Mouse (Mus musculus) forebrain, embryonic 16.5 days (tissue): ENCODE measurements around the gene Lclat1. TPM values are rescaled to one million over a fixed set of nuclear protein-coding genes. Genes with fewer than 3 reads are reported as not detected.

Experiments used
- ATAC-seq: fragments of 200-750 bp; cut with Nextera tagmentation; 2 replicates; pipeline ENCODE4 v1.8.0; 2017; ENCODE audit warnings: mild to moderate bottlenecking, moderate library complexity
- H3K27ac ChIP-seq: fragments of 300-500 bp; sonication (generic); 2 replicates; pipeline ENCODE4 v1.5.1; 2014; ENCODE audit warnings: low read length, control low read depth
- H3K27me3 ChIP-seq: fragments of 300-500 bp; sonication (generic); replicated peaks from 2 replicates; pipeline ENCODE4 v1.6.1; 2014; ENCODE audit warnings: low read length; ENCODE audit not compliant: control insufficient read depth, insufficient read depth
- H3K36me3 ChIP-seq: fragments of 300-500 bp; sonication (generic); 2 replicates; pipeline ENCODE4 v1.6.1; 2014; ENCODE audit not compliant: control insufficient read depth, insufficient read depth
- H3K4me1 ChIP-seq: fragments of 300-500 bp; sonication (generic); replicated peaks from 2 replicates; pipeline ENCODE4 v1.6.1; 2014; ENCODE audit warnings: low read length; ENCODE audit not compliant: control insufficient read depth, insufficient read depth
- H3K4me2 ChIP-seq: fragments of 300-500 bp; sonication (generic); 2 replicates; pipeline ENCODE4 v1.6.1; 2014; ENCODE audit warnings: mild to moderate bottlenecking, low read length, control low read depth
- H3K4me3 ChIP-seq: fragments of 300-500 bp; sonication (generic); replicated peaks from 2 replicates; pipeline ENCODE4 v1.5.1; 2014; ENCODE audit warnings: mild to moderate bottlenecking, low read length, control low read depth
- H3K9ac ChIP-seq: fragments of 300-500 bp; sonication (generic); replicated peaks from 2 replicates; pipeline ENCODE4 v1.6.1; 2014; ENCODE audit warnings: low read depth, low read length, control low read depth
- H3K9me3 ChIP-seq: fragments of 300-500 bp; sonication (generic); 2 replicates; pipeline ENCODE4 v1.6.1; 2016; ENCODE audit warnings: low read length; ENCODE audit not compliant: control insufficient read depth
- WGBS: fragments of 180-500 bp; shearing (Covaris S2); extraction: QIAGEN DNeasy Blood & Tissue Kit; methylation state at CpG from one replicate; pipeline ENCODE4 v1.1.7; 2014; 5-methylcytosine and 5-hydroxymethylcytosine counted together
- polyA plus RNA-seq: library from polyadenylated mRNA; unstranded; fragments of >200 nt; fragmentation: Nextera tagmentation; extraction: Ambion mirVana; gene quantifications from 2 replicates; pipeline ENCODE4 v1.2.1, GENCODE M21; 2015

The Lclat1 gene
- polyA plus RNA-seq, 1 experiment from 2014 or later: 9.8 TPM

GRCm38 (mm10) chr17:73082506-73083196 is 25.1 kb upstream of the Lclat1 start:
- H3K27ac ChIP-seq: no peak overlapping the region
- no peak overlapping the region for H3K4me2 ChIP-seq
- no peak overlapping the region for H3K9ac ChIP-seq
- H3K9me3 ChIP-seq: no peaks in the 10 kb centered on the region
- ATAC-seq: no peak
- 0 out of 2 replicates have a peak, but pooled peaks cover 2% of the 10 kb centered on the region for H3K27me3 ChIP-seq
- no peak overlapping the region for H3K4me3 ChIP-seq
- WGBS: 81% methylated on average over 4 of the region's 4 CpGs
- no peaks in the 10 kb centered on the region for H3K4me1 ChIP-seq
- no peaks in the 10 kb centered on the region for H3K36me3 ChIP-seq

- H3K4me3 ChIP-seq: no peak overlapping the region
- H3K4me1 ChIP-seq: no peaks in the 10 kb centered on the region
- no peak overlapping the region for H3K9ac ChIP-seq
- WGBS: 69% methylated on average over 13 of the region's 13 CpGs
- H3K27me3 ChIP-seq: 0 out of 2 replicates have a peak, but pooled peaks cover 4% of the 10 kb centered on the region
- H3K27ac ChIP-seq: no peak overlapping the region
- H3K4me2 ChIP-seq: no peak overlapping the region
- H3K36me3 ChIP-seq: no peaks in the 10 kb centered on the region
- ATAC-seq: no peak
- H3K9me3 ChIP-seq: no peaks in the 10 kb centered on the region
Observed at GRCm38 (mm10) chr17:73087045-73087910, 20.5 kb upstream of the Lclat1 start.

GRCm38 (mm10) chr17:73091368-73091767 is 16.4 kb upstream of the Lclat1 start:
- WGBS: 94% methylated on average over 8 of the region's 8 CpGs
- no peak for ATAC-seq
- H3K4me2 ChIP-seq: no peak overlapping the region
- H3K9me3 ChIP-seq: no peaks in the 10 kb centered on the region
- H3K27ac ChIP-seq: no peak overlapping the region
- no peaks in the 10 kb centered on the region for H3K36me3 ChIP-seq
- H3K9ac ChIP-seq: no peak overlapping the region
- no peak overlapping the region for H3K4me3 ChIP-seq
- H3K4me1 ChIP-seq: no peaks in the 10 kb centered on the region
- 0 out of 2 replicates have a peak, but pooled peaks cover 5% of the 10 kb centered on the region for H3K27me3 ChIP-seq

GRCm38 (mm10) chr17:73092103-73093097 is 15.4 kb upstream of the Lclat1 start:
- Histone ChIP-seq H3K4me2 (no peak overlapping the region), H3K9ac (no peak overlapping the region), H3K36me3 (no peaks in the 10 kb centered on the region), H3K27ac (no peak overlapping the region), H3K27me3 (0 out of 2 replicates have a peak, but pooled peaks cover 5% of the 10 kb centered on the region), H3K4me1 (no peaks in the 10 kb centered on the region), H3K9me3 (no peaks in the 10 kb centered on the region), H3K4me3 (no peak overlapping the region)
- 84% methylated on average over 12 of the region's 12 CpGs for WGBS
- ATAC-seq: no peak

- Histone ChIP-seq H3K4me1 (no peaks in the 10 kb centered on the region), H3K9me3 (no peaks in the 10 kb centered on the region), H3K9ac (no peak overlapping the region), H3K4me2 (no peak overlapping the region), H3K36me3 (no peaks in the 10 kb centered on the region), H3K4me3 (no peak overlapping the region), H3K27ac (no peak overlapping the region), H3K27me3 (0 out of 2 replicates have a peak, but pooled peaks cover 3% of the 10 kb centered on the region)
- no peak for ATAC-seq
- 92% methylated on average over 11 of the region's 11 CpGs for WGBS
Observed at GRCm38 (mm10) chr17:73095070-73095469, 12.7 kb upstream of the Lclat1 start.

- H3K4me1 ChIP-seq: no peaks in the 10 kb centered on the region
- H3K27me3 ChIP-seq: 0 out of 2 replicates have a peak, but pooled peaks cover 3% of the 10 kb centered on the region
- no peaks in the 10 kb centered on the region for H3K36me3 ChIP-seq
- no peak overlapping the region for H3K27ac ChIP-seq
- ATAC-seq: no peak
- 89% methylated on average over 8 of the region's 8 CpGs for WGBS
- no peak overlapping the region for H3K4me3 ChIP-seq
- no peak overlapping the region for H3K4me2 ChIP-seq
- no peaks in the 10 kb centered on the region for H3K9me3 ChIP-seq
- H3K9ac ChIP-seq: no peak overlapping the region
Observed at GRCm38 (mm10) chr17:73095585-73095984, 12.2 kb upstream of the Lclat1 start.

GRCm38 (mm10) chr17:73096484-73096883 is 11.3 kb upstream of the Lclat1 start:
- H3K36me3 ChIP-seq: no peaks in the 10 kb centered on the region
- WGBS: 32% methylated on average over 5 of the region's 5 CpGs
- H3K4me3 ChIP-seq: no peak overlapping the region
- 0 out of 2 replicates have a peak, but pooled peaks cover 2% of the 10 kb centered on the region for H3K9me3 ChIP-seq
- H3K27ac ChIP-seq: no peak overlapping the region
- ATAC-seq: no peak
- H3K4me2 ChIP-seq: no peak overlapping the region
- H3K27me3 ChIP-seq: 0 out of 2 replicates have a peak, but pooled peaks cover 3% of the 10 kb centered on the region
- H3K9ac ChIP-seq: no peak overlapping the region
- no peaks in the 10 kb centered on the region for H3K4me1 ChIP-seq

GRCm38 (mm10) chr17:73098636-73099035 is 9.1 kb upstream of the Lclat1 start:
- Histone ChIP-seq H3K4me3 (no peak overlapping the region), H3K27ac (no peak overlapping the region), H3K9ac (no peak overlapping the region), H3K4me2 (no peak overlapping the region), H3K4me1 (no peaks in the 10 kb centered on the region), H3K9me3 (0 out of 2 replicates have a peak, but pooled peaks cover 2% of the 10 kb centered on the region), H3K36me3 (no peaks in the 10 kb centered on the region), H3K27me3 (0 out of 2 replicates have a peak, but pooled peaks cover 3% of the 10 kb centered on the region)
- WGBS: 71% methylated on average over 1 of the region's 1 CpGs
- no peak for ATAC-seq
